Mouse (Mus musculus) right cerebral cortex, postnatal 4 days (tissue): ENCODE data around the gene Kir3dl1.
"Not testable (repeated sequence)": the region's sequence is repeated elsewhere in the genome, so short reads cannot be mapped to it uniquely, and the experiment has no call there.

Source experiments
- DNase-seq: peaks from one replicate; pipeline ENCODE4 v3.0.0-alpha.2; 2022

Gene Kir3dl1

DNA sequence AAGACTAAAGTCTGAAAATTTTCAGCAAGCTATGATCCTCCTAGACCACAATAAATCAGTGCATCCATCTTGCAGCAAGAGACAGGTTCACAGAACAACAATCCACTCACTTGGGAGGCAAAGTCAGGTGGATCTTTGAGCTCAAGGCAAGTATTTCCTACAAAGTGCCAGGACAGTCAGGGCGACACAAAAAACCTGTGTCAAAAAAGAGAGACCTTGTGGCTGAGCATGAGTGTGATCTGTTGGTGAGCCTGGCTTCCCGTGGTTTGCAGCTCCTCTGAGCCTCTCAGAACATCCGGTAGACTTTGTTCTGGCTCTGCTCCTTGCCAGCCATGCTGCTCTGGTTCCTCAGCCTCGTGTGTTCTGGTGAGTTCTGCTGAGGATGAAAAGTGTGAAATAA is at the start of gene Kir3dl1:
Gene Kir3dl1, plus strand, starts transcription at position 301 of the 400 bp plus-strand sequence.
- not testable (repeated sequence) for DNase-seq

DNA sequence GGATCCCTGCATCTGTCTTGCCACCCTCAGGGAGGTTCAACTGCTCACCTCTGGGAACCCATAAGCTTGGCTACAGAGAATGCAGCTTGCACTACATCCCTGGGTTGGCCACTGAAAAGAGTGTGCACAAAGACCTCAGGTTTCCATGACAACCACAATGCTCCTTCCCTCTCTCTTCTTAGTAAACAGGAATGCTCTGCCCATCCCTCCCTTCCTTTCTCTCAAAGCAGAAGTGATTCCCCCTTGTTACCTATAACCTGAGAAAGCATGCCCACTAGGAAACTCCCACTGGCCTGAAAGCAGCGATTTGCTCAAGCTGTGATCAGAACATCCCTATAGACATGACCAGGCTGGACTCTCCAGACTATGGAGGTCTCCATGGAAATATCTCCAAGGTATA is 26.2 kb downstream of the Kir3dl1 start, which contains the start of gene Kir3dl2:
Gene Kir3dl2, minus strand, starts transcription at position 101 of the 400 bp plus-strand sequence.
- not testable (repeated sequence) for DNase-seq

DNA sequence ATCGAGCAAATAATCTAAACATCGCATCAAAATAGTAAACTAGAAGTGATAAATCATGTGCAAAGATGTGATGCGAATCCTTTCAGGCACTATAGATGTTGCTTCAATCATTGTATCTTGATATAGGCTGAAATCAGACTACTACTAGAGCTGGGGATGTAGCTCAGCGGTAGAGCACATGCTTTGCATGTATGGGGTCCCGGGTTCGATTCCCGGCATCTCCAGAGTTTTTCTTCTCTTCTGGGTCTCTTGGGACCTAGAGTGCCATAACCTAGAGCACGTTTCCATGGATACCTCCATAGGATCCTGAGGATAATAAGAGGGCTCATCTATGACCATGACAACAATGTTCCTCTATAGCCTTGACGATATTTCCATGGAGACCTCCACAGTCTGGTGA is 51.3 kb downstream of the Kir3dl1 start:
- DNase-seq, result not testable (repeated sequence)
